8 mouse cellular contexts compared by ENCODE assay signal in the genomic region with DNA sequence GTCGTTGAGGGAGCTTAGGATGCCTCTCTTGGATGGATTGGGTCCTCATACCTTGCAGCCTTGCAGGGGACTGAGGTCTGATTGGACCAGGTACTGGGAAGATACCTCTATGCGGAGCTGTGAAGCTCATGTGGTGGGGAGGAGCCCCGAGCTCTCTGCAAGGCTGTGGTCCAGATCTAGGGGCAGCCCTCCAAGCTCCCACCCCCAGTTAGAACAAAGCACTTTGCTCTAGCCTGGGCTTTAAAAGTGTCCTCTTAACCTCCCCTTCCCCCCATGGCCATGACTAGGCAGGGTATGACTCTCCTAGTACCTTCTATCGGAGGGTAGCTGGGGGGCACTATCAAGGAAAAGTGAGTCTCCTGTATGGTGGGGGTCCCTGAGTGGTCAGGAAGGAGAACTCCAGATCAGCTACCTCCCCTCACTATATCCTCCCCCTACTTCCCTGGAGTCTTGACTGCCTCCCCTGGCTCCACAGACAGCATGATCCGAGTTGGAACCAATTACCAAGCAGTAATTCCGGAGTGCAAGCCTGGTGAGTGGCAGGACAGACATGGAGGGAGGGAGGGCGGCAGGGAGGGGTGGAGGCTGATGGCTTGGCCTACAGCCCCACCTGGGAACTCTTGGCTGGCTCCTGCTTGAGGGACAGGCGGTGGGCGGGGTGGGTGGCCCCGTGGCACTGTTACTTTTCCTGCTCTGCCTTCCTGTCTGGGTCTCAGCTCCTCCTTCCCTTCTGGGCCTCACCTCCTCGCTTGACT. TPM values are rescaled to one million over a fixed set of nuclear protein-coding genes. Genes with fewer than 3 reads are reported as not detected.
DNase-seq lines count a peak whose midpoint lies in the region; ATAC-seq and TF ChIP-seq lines count a peak whose summit lies in the region.

No protein-coding gene starts in this region.

- H3K36me3 ChIP-seq in kidney, embryonic 16.5 days (ENCODE audit: insufficient read depth, low read length) = peaks cover 21% of the 10 kb centered on the region
- H3K36me3 ChIP-seq in forebrain, embryonic 12.5 days (replicated peaks) = peaks cover 46% of the 10 kb centered on the region
- 0 out of 2 replicates have a peak, but pooled peaks cover 6% of the 10 kb centered on the region for H3K36me3 ChIP-seq in intestine, postnatal 0 days (ENCODE audit: control insufficient read depth, insufficient read depth)

- TF ChIP-seq CTCF in intestine, postnatal 0 days (IDR thresholded peaks at IDR 0.05; ENCODE audit: low read depth) = no peak
- TF ChIP-seq CTCF in olfactory bulb, adult 2 months (IDR thresholded peaks at IDR 0.05; ENCODE audit: insufficient read depth, low read depth, low read length) = no peak

- H3K9me3 ChIP-seq in kidney, embryonic 16.5 days (ENCODE audit: low read length) = no peaks in the 10 kb centered on the region
- no peaks in the 10 kb centered on the region for H3K9me3 ChIP-seq in forebrain, embryonic 12.5 days
- H3K9me3 ChIP-seq in intestine, postnatal 0 days (ENCODE audit: control insufficient read depth) = no peaks in the 10 kb centered on the region

- no peaks in the 10 kb centered on the region for H3K27me3 ChIP-seq in kidney, embryonic 16.5 days (ENCODE audit: insufficient read depth, low read length)
- H3K27me3 ChIP-seq in forebrain, embryonic 12.5 days = no peaks in the 10 kb centered on the region
- no peaks in the 10 kb centered on the region for H3K27me3 ChIP-seq in intestine, postnatal 0 days (replicated peaks; ENCODE audit: control insufficient read depth, insufficient read depth, low read length)

- no peak for ATAC-seq in kidney, embryonic 16.5 days (ENCODE audit: low FRiP score, low TSS enrichment)
- ATAC-seq in forebrain, embryonic 12.5 days (ENCODE audit: low FRiP score) = no peak
- ATAC-seq in intestine, postnatal 0 days = no peak
- ATAC-seq in inflammation-experienced regulatory T-cells, adult 6 months = no peak

- H3K4me1 ChIP-seq in kidney, embryonic 16.5 days (ENCODE audit: insufficient read depth, low read length) = peaks cover 48% of the 10 kb centered on the region
- peaks cover 81% of the 10 kb centered on the region for H3K4me1 ChIP-seq in forebrain, embryonic 12.5 days
- peaks cover 17% of the 10 kb centered on the region for H3K4me1 ChIP-seq in intestine, postnatal 0 days (replicated peaks; ENCODE audit: control insufficient read depth, insufficient read depth, low read length)
- peaks cover 50% of the 10 kb centered on the region for H3K4me1 ChIP-seq in olfactory bulb, adult 2 months (ENCODE audit: control insufficient read depth, insufficient read depth, low read length)

- no peak for TF ChIP-seq POLR2A in olfactory bulb, adult 2 months (IDR thresholded peaks at IDR 0.05; ENCODE audit: insufficient read depth, low read depth, low read length)

- no peak overlapping the region for H3K27ac ChIP-seq in kidney, embryonic 16.5 days (ENCODE audit: low read length)
- peak overlapping the region; percentile 100 for H3K27ac ChIP-seq in forebrain, embryonic 12.5 days
- no peak overlapping the region for H3K27ac ChIP-seq in intestine, postnatal 0 days (ENCODE audit: low read depth, low read length)
- H3K27ac ChIP-seq in olfactory bulb, adult 2 months (ENCODE audit: insufficient read depth, low read depth, low read length) = no peak overlapping the region

- 11% methylated on average over 11 of the region's 11 CpGs for WGBS in kidney, embryonic 16.5 days
- WGBS in forebrain, embryonic 12.5 days = 6% methylated on average over 11 of the region's 11 CpGs
- whole genome bisulfite sequencing in intestine, postnatal 0 days = 20% methylated on average over 11 of the region's 11 CpGs
- 18% methylated on average over 11 of the region's 11 CpGs for WGBS in olfactory bulb, adult 2 months

- H3K4me2 ChIP-seq in kidney, embryonic 16.5 days (replicated peaks; ENCODE audit: low read depth, low read length) = peak overlapping the region; percentile 96
- peak overlapping the region; percentile 97 for H3K4me2 ChIP-seq in forebrain, embryonic 12.5 days
- peak overlapping the region; percentile 99 for H3K4me2 ChIP-seq in intestine, postnatal 0 days (replicated peaks; ENCODE audit: low read depth)

- peak overlapping the region; percentile 92 for H3K9ac ChIP-seq in kidney, embryonic 16.5 days (replicated peaks; ENCODE audit: low read length)
- H3K9ac ChIP-seq in forebrain, embryonic 12.5 days = peak overlapping the region; percentile 98
- 0 out of 2 replicates have a peak overlapping the region, but pooled peaks have one; percentile 68 for H3K9ac ChIP-seq in intestine, postnatal 0 days (ENCODE audit: low read depth, low read length)

- peak overlapping the region; percentile 73 for H3K4me3 ChIP-seq in kidney, embryonic 16.5 days (ENCODE audit: low read length)
- H3K4me3 ChIP-seq in forebrain, embryonic 12.5 days (replicated peaks) = peak overlapping the region; percentile 90
- H3K4me3 ChIP-seq in intestine, postnatal 0 days (ENCODE audit: low read depth, low read length) = peak overlapping the region; percentile 67
- peak overlapping the region; percentile 83 for H3K4me3 ChIP-seq in olfactory bulb, adult 2 months (ENCODE audit: insufficient read depth, low read depth, low read length)

- no peak for DNase-seq in kidney, adult 8-10 months
- DNase-seq in NIH3T3 (ENCODE audit: low read depth) = peak; percentile 38
- no peak for DNase-seq in gastrocnemius, adult 18-20 months (ENCODE audit: low spot score)

RNA-seq across cellular contexts. Expression of gene Rcor2, which starts 2.3 kb away (rescaled TPM):
- 8.7 and 10.8 TPM in 2 replicates for polyA plus RNA-seq in kidney, embryonic 16.5 days (2015; fragmentation: Nextera tagmentation; extraction: Ambion mirVana)
- polyA plus RNA-seq in forebrain, embryonic 12.5 days (2016; fragmentation: Nextera tagmentation; extraction: Ambion mirVana) = 88.6 and 89.4 TPM in 2 replicates
- polyA plus RNA-seq in intestine, postnatal 0 days (2015; fragmentation: Nextera tagmentation; extraction: Ambion mirVana) = 1.5 and 2.2 TPM in 2 replicates
- polyA plus RNA-seq in olfactory bulb, adult 2 months (2012; ENCODE audit: insufficient read depth, insufficient read length, low replicate concordance, missing spikeins) = not detected in 2 replicates
- polyA plus RNA-seq in inflammation-experienced regulatory T-cells, adult 6 months (2017; shearing (Covaris generic)) = not detected
- 1 to 10 TPM; 2.2 to 2.7 TPM for total RNA-seq in gastrocnemius, adult 18-20 months (2021)

RNA-seq across cellular contexts. Expression of gene Naa40, which starts 28.5 kb away (rescaled TPM):
- polyA plus RNA-seq in kidney, embryonic 16.5 days (2015; fragmentation: Nextera tagmentation; extraction: Ambion mirVana) = 81.4 and 88.0 TPM in 2 replicates
- 90.0 and 92.2 TPM in 2 replicates for polyA plus RNA-seq in forebrain, embryonic 12.5 days (2016; fragmentation: Nextera tagmentation; extraction: Ambion mirVana)
- 18.6 and 19.7 TPM in 2 replicates for polyA plus RNA-seq in intestine, postnatal 0 days (2015; fragmentation: Nextera tagmentation; extraction: Ambion mirVana)
- polyA plus RNA-seq in olfactory bulb, adult 2 months (2012; ENCODE audit: insufficient read depth, insufficient read length, low replicate concordance, missing spikeins) = not detected in 2 replicates
- polyA plus RNA-seq in inflammation-experienced regulatory T-cells, adult 6 months (2017; shearing (Covaris generic)) = 10 to 100 TPM; 21.3 to 28.4 (median 27.4) TPM
- total RNA-seq in gastrocnemius, adult 18-20 months (2021) = 10 to 100 TPM; 11.6 to 12.2 TPM

RNA-seq across cellular contexts. Expression of gene Cox8a, which starts 52.1 kb away (rescaled TPM):
- polyA plus RNA-seq in kidney, embryonic 16.5 days (2015; fragmentation: Nextera tagmentation; extraction: Ambion mirVana) = 1,116 and 1,175 TPM in 2 replicates
- 781 and 789 TPM in 2 replicates for polyA plus RNA-seq in forebrain, embryonic 12.5 days (2016; fragmentation: Nextera tagmentation; extraction: Ambion mirVana)
- 2,194 and 2,204 TPM in 2 replicates for polyA plus RNA-seq in intestine, postnatal 0 days (2015; fragmentation: Nextera tagmentation; extraction: Ambion mirVana)
- polyA plus RNA-seq in olfactory bulb, adult 2 months (2012; ENCODE audit: insufficient read depth, insufficient read length, low replicate concordance, missing spikeins) = not detected in 2 replicates
- 100 to 1,000 TPM; 284 to 445 (median 299) TPM for polyA plus RNA-seq in inflammation-experienced regulatory T-cells, adult 6 months (2017; shearing (Covaris generic))
- 100 to 1,000 TPM in 1 of 2 experiments, 10 to 100 TPM in 1; 72.3 to 102 TPM for total RNA-seq in gastrocnemius, adult 18-20 months (2021)
